Mouse (Mus musculus): ENCODE results near the gene Atg14.
A peak's percentile ranks its signal among the peaks of the same experiment; 100 is the strongest.
"Not testable (repeated sequence)": the region's sequence is repeated elsewhere in the genome, so short reads cannot be mapped to it uniquely, and the experiment has no call there.

The Atg14 gene

GRCm38 (mm10) chr14:47542283-47542682, 28.2 kb downstream of the Atg14 start:
- DNase-seq, result no peak

GRCm38 (mm10) chr14:47541325-47541948, 29.0 kb downstream of the Atg14 start:
- DNase-seq, result no peak

GRCm38 (mm10) chr14:47535096-47535495, 35.4 kb downstream of the Atg14 start:
- DNase-seq, result no peak

- DNase-seq, result no peak
Measured at GRCm38 (mm10) chr14:47534176-47534525, 36.3 kb downstream of the Atg14 start.

- peak; percentile 88 for DNase-seq
Measured at GRCm38 (mm10) chr14:47533365-47534175, 36.9 kb downstream of the Atg14 start.

GRCm38 (mm10) chr14:47532496-47532895, 38.0 kb downstream of the Atg14 start:
- DNase-seq, result no peak

- not testable (repeated sequence) for DNase-seq
Measured at GRCm38 (mm10) chr14:47529592-47529991, 40.9 kb downstream of the Atg14 start.

- DNase-seq, result peak; percentile 75
Measured at GRCm38 (mm10) chr14:47529019-47529418, 41.4 kb downstream of the Atg14 start.

GRCm38 (mm10) chr14:47528293-47528692, 42.2 kb downstream of the Atg14 start:
- DNase-seq, result peak; percentile 53

- DNase-seq, result peak; percentile 83
Measured at GRCm38 (mm10) chr14:47527833-47528232, 42.6 kb downstream of the Atg14 start.

GRCm38 (mm10) chr14:47525861-47526260, 44.6 kb downstream of the Atg14 start:
- no peak for DNase-seq

- peak; percentile 53 for DNase-seq
Measured at GRCm38 (mm10) chr14:47525374-47525773, 45.1 kb downstream of the Atg14 start.

GRCm38 (mm10) chr14:47522301-47522700, 48.1 kb downstream of the Atg14 start:
- peak; percentile 85 for DNase-seq

GRCm38 (mm10) chr14:47521609-47522008, 48.8 kb downstream of the Atg14 start:
- DNase-seq, result no peak

GRCm38 (mm10) chr14:47520751-47521449, 49.5 kb downstream of the Atg14 start:
- peak; percentile 60 for DNase-seq

- DNase-seq, result no peak
Measured at GRCm38 (mm10) chr14:47518619-47519018, 51.8 kb downstream of the Atg14 start.

GRCm38 (mm10) chr14:47516755-47517154, 53.7 kb downstream of the Atg14 start:
- DNase-seq, result no peak

GRCm38 (mm10) chr14:47515636-47516035, 54.8 kb downstream of the Atg14 start:
- peak; percentile 83 for DNase-seq

- DNase-seq, result peak; percentile 54
Measured at GRCm38 (mm10) chr14:47514816-47515453, 55.5 kb downstream of the Atg14 start.

- no peak for DNase-seq
Measured at GRCm38 (mm10) chr14:47513606-47514005, 56.8 kb downstream of the Atg14 start.

- no peak for DNase-seq
Measured at GRCm38 (mm10) chr14:47510244-47510643, 60.2 kb downstream of the Atg14 start.

- no peak for DNase-seq
Measured at GRCm38 (mm10) chr14:47508035-47508434, 62.4 kb downstream of the Atg14 start.

- DNase-seq, result no peak
Measured at GRCm38 (mm10) chr14:47506676-47507075, 63.8 kb downstream of the Atg14 start.
